Mouse (Mus musculus) stomach, postnatal 0 days (tissue): ENCODE measurements around the gene Pcyt2.

Source experiments
- CTCF ChIP-seq: IDR thresholded peaks from 2 replicates; pipeline ENCODE4 v1.5.1; 2016; ENCODE audit warnings: antibody characterized with exemption, low read depth, mild to moderate bottlenecking, moderate library complexity
- EP300 ChIP-seq: optimal IDR thresholded peaks from 2 replicates; pipeline ENCODE3; 2016; ENCODE audit warnings: antibody characterized with exemption

- TF ChIP-seq CTCF (no peak), EP300 (no peak)
Measured at GRCm38 (mm10) chr11:120573585-120574277, 44.0 kb downstream of the Pcyt2 start.
